Mouse (Mus musculus) thymus, adult 2 months (tissue): ENCODE data around the gene Surf4. TPM values are rescaled to one million over a fixed set of nuclear protein-coding genes. Genes with fewer than 3 reads are reported as not detected.

Experiments used
- DNase-seq: peaks from one replicate; pipeline ENCODE4 v3.0.0; 2021
- H3K27ac ChIP-seq: fragments of 200-500 bp; 2 replicates; pipeline ENCODE4 v1.5.1; 2012; ENCODE audit warnings: low read length, control low read depth; ENCODE audit not compliant: control insufficient read depth, insufficient read depth
- H3K27me3 ChIP-seq: fragments of 200-500 bp; 2 replicates; pipeline ENCODE4 v1.6.1; 2012; ENCODE audit warnings: mild to moderate bottlenecking, low read length, moderate library complexity, mixed read lengths; ENCODE audit not compliant: control insufficient read depth, insufficient read depth
- H3K36me3 ChIP-seq: fragments of 200-500 bp; 2 replicates; pipeline ENCODE4 v1.6.1; 2012; ENCODE audit warnings: mild to moderate bottlenecking, low read length, moderate library complexity; ENCODE audit not compliant: control insufficient read depth, insufficient read depth
- H3K4me1 ChIP-seq: fragments of 200-500 bp; replicated peaks from 2 replicates; pipeline ENCODE4 v1.6.1; 2012; ENCODE audit warnings: low read length; ENCODE audit not compliant: control insufficient read depth, insufficient read depth
- H3K4me3 ChIP-seq: fragments of 200-500 bp; 2 replicates; pipeline ENCODE4 v1.5.1; 2012; ENCODE audit warnings: mild to moderate bottlenecking, low read length, control low read depth, moderate library complexity; ENCODE audit not compliant: control insufficient read depth, insufficient read depth
- CTCF ChIP-seq: fragments of 200-500 bp; IDR thresholded peaks from 2 replicates; pipeline ENCODE4 v1.5.1; 2012; ENCODE audit warnings: mild to moderate bottlenecking, control low read depth, low read length, moderate library complexity, borderline replicate concordance; ENCODE audit not compliant: control insufficient read depth, poor library complexity, insufficient read depth; ENCODE audit errors: extremely low read depth
- POLR2A ChIP-seq: fragments of 200-500 bp; IDR thresholded peaks from 2 replicates; pipeline ENCODE4 v1.6.1; 2012; ENCODE audit warnings: mild to moderate bottlenecking, low read length, control low read depth, moderate library complexity; ENCODE audit not compliant: control insufficient read depth, poor library complexity, insufficient read depth; ENCODE audit errors: extremely low read depth
- WGBS: fragments of 180-500 bp; shearing (Covaris S2); methylation state at CpG from one replicate; pipeline ENCODE4 v1.1.7; 2018; 5-methylcytosine and 5-hydroxymethylcytosine counted together
- polyA plus RNA-seq: library from polyadenylated mRNA; depleted of rRNA; stranded (reverse); fragments of >200 nt; gene quantifications from 2 replicates; pipeline ENCODE4 v1.2.3, GENCODE M21; 2012

The Surf4 gene
- polyA plus RNA-seq, 1 experiment, result 410 TPM

DNA sequence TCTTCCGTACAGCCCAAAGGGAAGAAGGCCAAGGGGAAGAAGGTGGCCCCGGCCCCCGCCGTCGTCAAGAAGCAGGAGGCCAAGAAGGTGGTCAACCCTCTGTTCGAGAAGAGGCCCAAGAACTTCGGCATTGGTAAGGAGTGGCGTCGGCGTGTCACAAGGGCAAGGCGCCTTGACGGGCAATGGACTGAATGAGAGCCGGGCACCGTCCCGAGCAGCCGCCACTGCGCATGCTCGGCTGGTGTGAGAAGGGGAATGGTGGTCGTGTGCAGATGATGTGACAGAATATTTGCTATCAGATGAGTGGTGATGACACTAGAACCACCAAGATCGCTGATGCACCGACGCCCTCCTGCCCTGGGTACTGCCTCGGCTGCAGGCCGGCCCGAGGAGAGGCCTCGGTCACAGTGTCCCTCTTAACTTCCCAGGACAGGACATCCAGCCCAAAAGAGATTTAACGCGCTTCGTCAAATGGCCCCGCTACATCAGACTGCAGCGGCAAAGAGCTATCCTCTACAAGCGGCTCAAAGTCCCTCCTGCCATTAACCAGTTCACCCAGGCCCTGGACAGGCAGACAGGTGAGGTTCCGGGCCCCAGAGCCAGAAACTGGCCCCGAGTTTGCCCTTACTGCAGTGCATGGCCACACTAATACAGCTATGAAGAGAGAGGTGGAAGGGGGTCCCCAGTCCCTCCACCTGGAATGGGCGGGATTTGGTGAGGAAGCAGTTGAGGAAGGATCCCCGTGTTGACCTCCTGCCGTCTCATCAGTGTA, 22.5 kb downstream of the Surf4 start:
- H3K4me1 ChIP-seq, result peaks cover 35% of the 10 kb centered on the region
- peak overlapping the region; percentile 13 for H3K27ac ChIP-seq
- under 1% methylated on average over 37 of the region's 37 CpGs for WGBS
- TF ChIP-seq CTCF (no peak), POLR2A (no peak)
- DNase-seq, result no peak
- peaks cover 23% of the 10 kb centered on the region for H3K36me3 ChIP-seq
- H3K4me3 ChIP-seq, result peak overlapping the region; percentile 84
- no peaks in the 10 kb centered on the region for H3K27me3 ChIP-seq

DNA sequence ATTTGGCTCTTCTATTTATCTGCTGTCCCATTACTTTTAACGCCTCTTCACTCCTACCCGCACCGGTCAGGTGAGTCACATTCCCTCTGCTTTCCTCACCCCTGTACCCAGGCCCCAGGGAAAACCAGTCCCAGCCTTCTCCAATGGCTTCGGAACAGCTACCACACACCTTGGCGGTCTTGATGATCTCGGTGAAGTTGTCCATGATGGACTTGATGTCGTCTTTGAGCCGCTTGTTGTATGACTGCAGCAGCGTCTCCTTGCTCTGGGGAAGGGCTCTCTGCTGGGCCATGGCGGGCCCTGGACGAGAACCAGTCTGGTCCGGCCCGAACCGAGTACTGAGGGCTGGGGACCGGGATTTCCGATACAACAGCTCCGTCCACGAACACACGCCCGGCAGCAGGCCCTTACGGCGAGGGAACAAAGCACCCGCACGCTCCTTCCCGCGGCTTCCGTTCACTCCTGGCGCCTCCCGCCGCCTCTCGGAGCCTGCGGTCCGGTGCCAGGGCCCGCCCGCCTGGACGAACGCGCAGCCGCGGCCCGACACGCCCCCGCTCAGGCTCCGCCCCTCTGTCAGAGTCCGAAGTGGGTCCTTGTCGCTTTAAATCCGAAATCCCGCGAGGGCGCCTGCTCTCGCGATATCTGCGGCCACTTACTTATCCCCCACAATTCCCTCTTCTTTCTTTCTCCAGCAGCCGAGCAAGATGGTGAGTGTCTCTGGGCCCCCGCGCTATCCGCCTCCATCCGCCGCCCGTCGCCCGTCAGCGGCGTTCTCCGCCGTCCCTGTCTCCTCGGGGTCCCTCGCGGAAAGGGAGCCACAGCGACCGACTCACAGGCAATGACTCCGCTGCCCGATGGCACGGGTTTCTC, 23.4 kb downstream of the Surf4 start, which contains the start of the genes Med22 and Rpl7a:
Gene Med22 (minus strand): TSS at position 554 of the 870 bp plus-strand sequence.
Gene Rpl7a (plus strand): TSS at position 641 of the 870 bp plus-strand sequence.
- TF ChIP-seq POLR2A (peak; percentile 94), CTCF (0 out of 2 replicates have a peak, but pooled peaks have one; percentile 39)
- Histone ChIP-seq H3K4me1 (peaks cover 31% of the 10 kb centered on the region), H3K4me3 (peak within 1 kb of the TSS; percentile 84), H3K36me3 (peaks cover 23% of the 10 kb centered on the region), H3K27ac (peak within 1 kb of the TSS; percentile 13), H3K27me3 (no peaks in the 10 kb centered on the region)
- under 1% methylated on average over 74 of the region's 74 CpGs for WGBS
- DNase-seq, result peak; percentile 99

DNA sequence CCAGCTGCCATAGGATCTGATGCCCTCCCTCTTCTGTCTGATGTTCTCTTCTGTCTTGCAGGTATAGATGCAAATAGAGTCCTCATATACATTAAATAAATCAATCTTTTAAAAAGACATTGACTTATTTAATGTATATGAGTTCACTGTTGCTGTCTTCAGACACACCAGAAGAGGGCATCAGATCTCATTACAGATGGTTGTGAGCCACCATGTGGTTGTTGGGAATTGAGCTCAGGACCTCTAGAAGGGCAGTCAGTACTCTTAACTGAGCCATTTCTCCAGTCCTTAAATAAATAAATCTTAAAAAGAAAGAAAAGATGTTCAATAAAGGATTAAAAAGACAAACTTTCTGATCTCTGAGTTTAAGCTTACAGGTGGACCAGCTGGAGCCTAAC, 24.3 kb downstream of the Surf4 start:
- peaks cover 23% of the 10 kb centered on the region for H3K36me3 ChIP-seq
- TF ChIP-seq POLR2A (no peak), CTCF (no peak)
- DNase-seq, result no peak
- peaks cover 28% of the 10 kb centered on the region for H3K4me1 ChIP-seq
- H3K27ac ChIP-seq, result no peak overlapping the region
- H3K4me3 ChIP-seq, result no peak overlapping the region
- no peaks in the 10 kb centered on the region for H3K27me3 ChIP-seq

DNA sequence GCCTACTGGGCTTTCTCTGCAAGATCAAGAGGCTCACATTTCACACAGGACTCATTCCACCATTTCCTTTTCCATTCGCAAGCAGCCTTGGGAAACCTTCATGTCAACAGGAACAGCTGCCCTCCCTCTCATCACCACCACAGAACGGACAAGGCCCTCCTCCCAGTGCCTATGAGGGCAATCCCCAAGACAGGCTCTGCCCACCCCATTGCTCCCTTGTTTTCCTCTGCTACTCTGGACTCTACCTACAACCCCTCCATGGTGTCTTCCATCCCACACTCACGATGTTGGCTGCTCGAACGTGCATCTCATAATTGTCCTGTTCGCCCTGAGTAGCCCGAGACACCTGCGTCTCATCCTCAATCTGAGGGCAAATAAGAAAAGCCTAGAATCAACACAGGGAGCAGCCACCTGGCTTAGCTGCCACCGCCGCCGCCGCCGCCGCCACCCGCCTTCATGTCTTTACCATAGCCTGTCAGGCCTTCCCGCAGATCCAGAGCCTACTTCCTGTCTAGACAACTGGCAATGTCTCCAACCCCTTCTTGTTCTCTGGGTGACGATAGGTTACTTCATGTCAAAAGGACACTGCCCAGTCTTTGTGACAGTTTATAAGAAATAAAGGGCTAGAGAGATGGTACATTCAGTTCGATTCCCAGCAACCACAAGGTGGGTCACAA, 24.9 kb downstream of the Surf4 start:
- peak; percentile 38 for DNase-seq
- peaks cover 21% of the 10 kb centered on the region for H3K36me3 ChIP-seq
- H3K4me1 ChIP-seq, result peaks cover 28% of the 10 kb centered on the region

DNA sequence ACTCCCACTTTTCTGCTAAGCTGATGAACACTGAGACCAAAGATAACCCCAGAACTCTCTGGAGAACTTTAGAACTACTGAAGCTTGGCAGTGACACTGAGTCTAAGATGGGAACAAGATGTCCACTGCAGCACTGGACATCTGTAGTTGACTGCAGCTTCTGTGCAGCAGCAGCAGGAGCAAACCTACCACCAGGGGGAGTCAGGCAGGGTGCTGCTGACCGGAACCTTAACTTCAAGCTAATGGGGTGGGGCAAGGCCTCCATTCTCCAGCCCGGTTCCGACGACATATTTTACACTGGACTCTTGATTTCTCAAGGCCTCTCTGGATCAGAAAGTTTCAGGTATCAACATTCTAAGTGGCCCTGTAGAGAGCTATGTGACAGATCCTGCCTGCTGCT, 26.6 kb downstream of the Surf4 start:
- TF ChIP-seq CTCF (peak; percentile 79; the same call in 1 of the 2 replicates), POLR2A (no peak)
- no peak overlapping the region for H3K27ac ChIP-seq
- WGBS, result 59% methylated on average over 4 of the region's 4 CpGs
- peaks cover 4% of the 10 kb centered on the region for H3K36me3 ChIP-seq
- H3K27me3 ChIP-seq, result no peaks in the 10 kb centered on the region
- H3K4me3 ChIP-seq, result no peak overlapping the region
- DNase-seq, result peak; percentile 41
- peaks cover 32% of the 10 kb centered on the region for H3K4me1 ChIP-seq

More for the DNA sequence above, 24.9 kb downstream of the Surf4 start:
- Histone ChIP-seq H3K27ac (peak overlapping the region; percentile 50; the same call in 1 of the 2 replicates), H3K4me3 (no peak overlapping the region), H3K27me3 (no peaks in the 10 kb centered on the region)
- no peak for TF ChIP-seq CTCF
- no peak for TF ChIP-seq POLR2A
- WGBS, result 34% methylated on average over 18 of the region's 18 CpGs

DNA sequence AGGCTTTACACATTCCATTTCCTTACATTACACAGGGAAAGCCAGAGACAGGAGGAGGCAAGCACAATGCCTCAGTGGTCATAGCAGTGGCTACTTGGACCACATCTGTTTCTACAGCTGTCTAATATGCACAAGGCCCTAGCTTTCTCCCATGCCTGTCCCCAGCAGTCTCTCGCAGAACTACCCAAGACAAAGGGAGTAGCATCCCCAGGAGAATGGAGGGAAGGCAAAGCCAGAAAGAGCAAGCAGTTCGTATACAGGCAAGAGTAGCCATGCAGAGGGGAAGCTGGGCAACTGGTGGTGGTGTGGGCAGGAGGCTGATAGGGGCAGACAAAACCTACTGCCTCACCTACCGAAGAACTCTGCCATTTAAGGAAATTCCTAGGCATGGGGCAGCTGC, 27.3 kb downstream of the Surf4 start:
- Histone ChIP-seq H3K27me3 (no peaks in the 10 kb centered on the region), H3K36me3 (no peaks in the 10 kb centered on the region; the same call in 1 of the 2 replicates), H3K4me1 (peaks cover 32% of the 10 kb centered on the region), H3K27ac (no peak overlapping the region), H3K4me3 (no peak overlapping the region)
- WGBS, result 99% methylated on average over 3 of the region's 3 CpGs
- no peak for DNase-seq
- TF ChIP-seq CTCF (no peak), POLR2A (no peak)
